Mouse (Mus musculus): ENCODE data around the gene Socs3.
A peak's percentile ranks its signal among the peaks of the same experiment; 100 is the strongest.

Socs3 gene

DNA sequence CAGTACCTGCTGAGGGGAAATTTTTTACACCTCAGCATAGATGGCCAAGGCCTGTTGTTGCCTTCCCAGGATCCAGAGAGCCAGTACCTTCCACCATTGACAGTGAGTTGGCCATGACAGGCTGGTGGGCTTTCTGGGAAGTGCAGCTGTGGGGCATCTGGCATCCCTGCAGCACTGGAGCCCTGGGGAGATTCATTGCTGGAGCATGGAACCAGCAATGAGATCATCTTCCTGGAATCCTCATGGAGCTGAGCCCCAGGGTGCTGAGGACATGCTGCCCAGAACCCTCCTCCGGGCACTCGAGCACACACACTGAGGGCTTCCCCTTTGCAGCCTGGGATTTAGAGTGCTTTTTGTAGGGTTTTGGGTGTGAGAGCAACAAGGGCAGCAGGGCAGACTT lies 25.4 kb upstream of the Socs3 start:
- no peak for DNase-seq (ENCODE audit: low spot score)

DNA sequence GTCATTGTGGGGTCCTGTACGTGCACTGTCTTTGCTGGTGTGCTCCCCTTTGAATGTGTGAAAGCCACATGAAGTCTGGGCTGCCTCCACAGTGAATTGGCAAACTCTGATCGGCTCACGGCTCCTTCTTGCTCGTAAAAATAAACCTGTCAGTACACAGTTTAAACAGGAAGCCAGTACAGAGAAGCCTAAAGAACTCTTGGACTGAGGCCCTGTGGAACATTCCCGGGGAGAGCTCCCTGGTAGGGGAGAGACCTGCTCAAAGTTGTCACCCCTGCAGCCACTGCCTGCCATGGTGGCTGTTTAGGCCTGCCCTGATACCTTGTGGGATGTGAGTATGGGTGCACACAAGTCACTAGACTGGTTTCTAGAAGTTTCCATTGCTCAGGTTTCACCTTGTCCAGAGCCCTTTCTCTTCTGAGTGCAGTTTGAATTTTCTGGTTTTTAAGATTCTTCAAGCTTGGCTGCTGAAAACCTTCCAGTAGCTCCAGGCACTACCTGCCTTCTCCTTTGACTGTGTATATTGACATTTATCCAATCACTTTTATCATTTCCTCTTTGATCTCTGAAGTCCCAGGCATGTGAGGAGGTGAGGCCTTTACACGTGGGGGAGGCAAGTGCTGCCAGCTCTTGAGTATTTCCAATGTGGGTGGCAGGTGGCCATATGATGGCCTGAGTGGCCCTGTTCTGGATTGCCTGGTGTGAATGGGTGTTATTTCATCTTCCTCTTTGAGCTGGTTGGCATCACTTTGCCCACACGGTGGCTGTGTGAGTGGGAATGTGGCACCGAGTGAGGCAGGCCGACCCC lies 24.6 kb upstream of the Socs3 start:
- DNase-seq (ENCODE audit: low spot score): no peak

DNA sequence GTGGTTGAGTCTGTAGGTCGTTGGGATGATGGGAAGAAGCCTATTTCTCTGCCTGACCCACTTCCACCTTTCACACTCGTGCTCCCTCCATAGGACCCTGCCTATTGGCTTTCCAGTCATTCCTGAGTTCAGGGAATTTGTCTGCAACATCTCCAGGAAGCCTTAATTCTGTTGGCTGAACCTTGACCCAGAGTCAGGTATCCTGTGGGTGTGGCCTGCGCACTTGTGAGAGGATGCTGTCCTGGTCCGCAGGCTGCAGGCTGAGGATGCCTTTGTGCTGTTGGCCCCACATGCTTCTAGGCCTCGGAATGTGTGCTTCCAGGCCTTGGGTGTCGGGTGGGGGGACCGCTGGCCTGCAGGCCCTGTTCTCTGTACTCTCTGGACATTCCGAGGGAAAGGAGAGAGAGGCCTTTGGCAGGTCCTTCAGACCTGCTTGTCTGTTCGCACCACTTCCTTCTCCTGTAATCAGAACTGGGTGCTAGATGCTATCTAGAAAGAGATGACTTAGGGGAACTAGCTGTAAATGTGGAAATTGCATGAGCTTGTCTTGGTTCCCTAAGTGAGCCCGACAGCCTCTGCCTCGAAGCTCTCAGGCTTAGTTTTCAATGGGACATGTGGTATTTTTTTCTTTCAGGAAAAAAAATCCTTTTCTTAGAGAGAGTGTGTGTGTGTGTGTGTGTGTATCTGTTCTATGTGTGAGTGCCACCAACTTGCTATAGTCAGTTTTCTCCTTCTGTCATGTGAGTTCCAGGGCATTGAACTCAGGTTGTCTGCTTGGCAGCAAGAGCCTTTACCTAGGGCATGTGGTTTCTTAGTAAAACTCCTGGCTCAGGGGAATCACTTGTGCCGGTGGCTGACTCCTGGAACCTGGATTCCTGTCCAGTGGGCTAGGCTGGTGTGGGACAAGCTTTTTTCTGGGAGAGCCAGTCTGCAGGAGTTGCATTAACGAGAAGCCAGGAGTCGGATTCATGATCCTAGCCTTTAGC lies 23.6 kb upstream of the Socs3 start:
- no peak for DNase-seq (ENCODE audit: low spot score)

DNA sequence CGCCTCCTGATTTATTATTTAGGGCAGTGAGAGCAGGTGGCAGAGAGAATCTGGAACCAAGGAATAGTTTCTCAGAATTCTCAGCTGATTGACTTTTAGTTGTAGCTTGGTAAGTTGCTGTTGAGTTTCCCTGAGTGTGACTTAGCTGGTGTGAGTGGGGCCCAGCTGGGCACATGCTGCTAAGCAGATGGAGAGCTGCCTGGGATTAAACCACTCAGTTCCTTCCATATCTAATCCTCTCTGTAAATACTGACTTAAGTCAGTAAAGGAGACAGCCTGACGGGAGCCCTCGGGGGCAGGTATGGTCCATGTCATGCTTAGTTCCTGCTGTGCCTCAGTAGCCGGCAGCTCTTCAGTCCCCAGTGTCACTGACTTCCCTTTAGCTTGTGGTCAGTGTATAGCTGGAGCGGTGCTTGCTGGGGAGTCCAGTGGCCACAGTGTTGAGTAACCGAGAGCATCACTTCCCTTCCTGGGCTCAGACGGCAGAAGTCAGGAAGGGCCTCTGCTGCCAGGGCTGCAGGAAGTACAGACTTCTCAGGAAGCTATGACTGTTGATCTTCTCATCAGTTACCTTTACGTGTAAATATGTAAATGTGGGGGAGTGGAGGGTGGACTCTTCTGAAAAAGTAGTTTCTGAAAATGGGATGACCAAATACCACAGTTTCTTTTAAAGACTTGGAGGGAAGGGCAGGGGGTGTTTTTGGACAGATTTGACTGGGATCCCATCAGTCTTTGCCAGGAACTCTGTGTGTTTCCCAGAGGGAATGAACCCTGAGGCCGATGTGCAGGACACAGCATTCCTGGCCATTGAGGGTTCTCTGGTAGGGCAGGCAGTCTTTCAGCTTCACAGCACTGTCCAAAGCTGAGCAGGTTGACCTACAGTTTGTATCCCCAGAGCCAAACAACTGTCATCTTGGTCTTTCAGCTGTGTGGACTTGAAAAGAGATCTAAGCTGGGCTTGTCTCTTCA lies 21.9 kb upstream of the Socs3 start:
- DNase-seq (ENCODE audit: low spot score): no peak

DNA sequence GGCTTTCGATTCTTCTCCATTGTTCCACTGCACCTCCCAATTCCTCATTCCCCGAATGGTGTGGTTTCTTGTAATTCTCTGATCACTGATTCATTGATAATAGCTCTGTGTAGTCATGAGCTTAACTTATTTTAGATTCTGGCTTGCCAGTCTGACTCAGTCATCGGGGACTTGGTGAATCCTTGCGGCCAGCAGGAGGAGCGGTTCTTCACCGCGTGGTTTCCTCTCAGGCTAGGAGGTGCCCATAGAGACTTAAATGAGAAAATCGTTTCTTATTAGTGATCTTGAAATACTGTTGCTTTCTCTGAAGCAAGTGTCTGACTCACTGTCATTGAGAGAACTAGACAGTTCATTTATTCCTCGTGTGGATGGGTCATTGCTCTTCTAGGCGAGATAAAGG lies 20.1 kb upstream of the Socs3 start:
- DNase-seq (ENCODE audit: low spot score): peak; percentile 57

DNA sequence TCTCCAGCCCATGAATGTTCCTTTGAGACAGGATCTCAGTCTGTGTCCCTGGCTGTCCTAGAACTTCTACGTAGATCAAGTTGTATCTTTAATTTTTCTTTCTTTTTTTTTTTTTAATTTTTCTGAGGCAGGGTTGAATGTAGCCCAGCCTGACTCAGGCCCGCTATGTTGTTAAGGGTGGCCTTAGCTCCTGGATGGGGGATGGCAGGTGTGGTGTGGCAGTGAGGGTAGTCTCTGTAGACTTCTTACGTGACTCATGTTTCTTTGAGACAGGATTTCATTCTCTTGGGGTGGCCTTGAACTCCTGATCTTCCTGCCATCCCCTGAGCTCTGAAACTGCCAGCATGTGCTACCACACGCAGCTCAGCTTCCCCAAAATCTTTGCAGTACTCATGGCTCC lies 19.4 kb upstream of the Socs3 start:
- DNase-seq (ENCODE audit: low spot score): no peak

DNA sequence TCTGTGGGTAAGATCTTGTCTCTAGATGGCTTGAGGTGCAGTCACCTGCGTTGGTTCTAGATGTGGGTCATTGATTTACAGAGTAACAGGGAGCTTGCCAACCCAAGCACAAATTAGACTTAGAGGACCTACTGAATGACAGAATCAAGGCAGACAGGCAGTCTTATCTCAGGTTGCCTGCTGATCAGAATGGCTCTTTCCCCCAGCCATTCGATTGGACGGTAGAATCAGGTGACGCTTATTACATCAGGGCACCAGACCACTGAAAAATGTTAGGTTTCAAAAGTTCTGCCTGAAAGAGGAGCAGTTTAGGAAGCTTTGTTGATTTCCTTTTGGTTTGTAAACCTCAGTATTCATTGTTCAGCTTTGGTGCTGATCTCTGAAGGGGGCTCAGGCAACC lies 18.1 kb upstream of the Socs3 start:
- DNase-seq (ENCODE audit: low spot score): peak; percentile 80

DNA sequence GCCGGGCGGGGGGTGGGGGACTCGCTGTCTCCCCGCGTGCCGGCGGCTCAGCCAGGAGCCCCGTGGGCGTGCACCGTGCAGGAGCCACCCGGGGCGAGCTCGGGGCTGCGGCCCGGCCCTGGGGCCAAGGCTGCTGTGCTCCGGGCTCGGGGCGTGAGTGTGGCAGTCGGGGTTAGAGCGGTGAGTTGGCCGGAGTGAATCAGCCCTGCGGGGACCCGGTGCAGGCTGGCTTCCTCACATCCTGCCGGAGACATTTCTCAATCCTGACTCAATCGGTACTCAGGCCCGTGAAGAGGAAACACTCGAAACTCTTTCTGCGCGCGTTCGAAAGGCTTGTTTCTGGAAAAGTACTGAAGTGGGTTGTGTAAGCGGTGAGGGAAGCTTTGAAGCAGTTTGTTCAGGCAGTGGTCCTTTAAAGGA lies 17.2 kb upstream of the Socs3 start:
- DNase-seq (ENCODE audit: low spot score): peak; percentile 41

DNA sequence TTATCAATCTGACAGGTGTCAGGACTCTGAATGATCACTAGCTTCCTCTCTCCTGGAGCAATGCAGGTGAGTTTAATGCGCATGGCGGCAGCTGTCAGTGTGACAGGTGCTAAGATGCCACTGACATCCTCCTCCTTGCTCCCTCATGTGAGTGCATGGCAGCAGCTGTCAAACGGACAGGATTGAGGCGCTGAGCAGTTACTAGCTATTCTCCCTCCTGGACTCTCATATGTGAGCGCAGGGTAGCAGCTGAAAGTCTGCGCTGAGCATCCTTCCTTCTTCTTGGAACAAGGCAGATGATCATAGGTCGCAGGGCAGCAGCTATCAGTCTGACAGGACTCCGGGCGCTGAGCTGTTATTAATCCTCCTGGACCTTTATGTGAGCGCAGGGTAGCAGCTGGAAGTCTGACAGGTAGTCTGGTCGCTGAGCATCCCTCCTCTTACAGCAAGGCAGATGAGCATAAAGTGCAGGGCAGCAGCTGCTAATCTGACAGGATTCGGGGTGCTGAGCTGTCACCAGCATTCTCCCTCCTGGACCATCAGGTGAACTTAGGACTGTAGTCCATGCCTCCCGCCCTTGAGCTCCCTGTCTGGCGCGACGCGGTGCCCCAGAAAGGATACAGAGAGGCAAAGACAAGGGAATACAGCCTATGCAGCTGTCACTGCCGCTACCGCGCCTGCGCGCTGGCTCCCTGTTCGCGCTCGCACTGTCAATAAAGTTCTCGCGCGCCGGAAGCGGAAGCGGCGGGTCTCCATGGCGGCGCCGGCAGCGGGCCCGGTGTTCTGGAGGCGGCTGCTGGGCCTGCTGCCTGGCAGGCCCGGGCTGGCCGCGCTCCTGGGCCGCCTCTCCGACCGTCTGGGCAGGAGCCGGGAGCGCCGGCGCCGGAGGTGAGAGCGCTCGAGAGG lies 16.5 kb upstream of the Socs3 start, which contains the start of gene Pgs1:
Gene Pgs1, plus strand, starts transcription at position 167 of the 906 bp plus-strand sequence.
- peak; percentile 84 for DNase-seq (ENCODE audit: low spot score)

DNA sequence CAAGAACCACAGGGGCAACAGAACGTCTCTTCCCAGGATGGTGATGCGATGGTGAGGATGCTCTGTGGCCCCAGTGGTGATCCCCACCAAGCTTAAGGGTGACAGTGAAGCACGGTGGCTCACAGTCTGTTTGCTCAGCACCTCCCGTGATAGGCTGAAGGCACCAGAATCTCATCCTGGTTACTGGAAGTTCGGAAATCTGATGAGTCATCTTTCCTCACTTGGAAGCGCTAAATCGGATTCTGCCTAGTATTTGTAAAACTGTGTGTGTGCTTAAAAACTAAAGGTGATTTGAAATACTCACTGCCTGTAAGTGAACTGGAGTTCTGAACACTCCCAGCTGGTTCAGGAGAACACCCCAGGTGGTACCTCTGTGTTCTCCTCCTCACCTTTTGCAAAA lies 13.9 kb upstream of the Socs3 start:
- no peak for DNase-seq (ENCODE audit: low spot score)

DNA sequence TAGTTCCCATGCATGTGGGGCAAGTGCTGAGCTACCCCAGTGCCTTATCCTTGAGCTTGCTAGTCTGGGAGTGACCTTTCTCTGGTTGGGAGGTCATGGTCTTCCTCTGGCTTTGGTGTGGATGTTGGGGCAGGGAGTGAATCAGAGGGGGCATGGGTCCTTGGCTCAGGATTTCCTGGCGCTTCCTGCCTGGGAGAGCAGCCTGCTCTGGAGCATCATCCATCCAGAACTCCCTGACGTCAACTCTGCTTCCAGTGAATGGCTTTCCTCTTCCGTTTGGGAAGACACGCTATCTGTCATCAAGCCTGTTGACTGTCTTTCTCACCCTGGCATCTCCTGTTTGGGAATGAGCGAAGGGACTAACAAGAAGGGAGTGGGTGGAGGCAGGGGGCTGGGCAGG lies 12.6 kb upstream of the Socs3 start:
- no peak for DNase-seq (ENCODE audit: low spot score)

DNA sequence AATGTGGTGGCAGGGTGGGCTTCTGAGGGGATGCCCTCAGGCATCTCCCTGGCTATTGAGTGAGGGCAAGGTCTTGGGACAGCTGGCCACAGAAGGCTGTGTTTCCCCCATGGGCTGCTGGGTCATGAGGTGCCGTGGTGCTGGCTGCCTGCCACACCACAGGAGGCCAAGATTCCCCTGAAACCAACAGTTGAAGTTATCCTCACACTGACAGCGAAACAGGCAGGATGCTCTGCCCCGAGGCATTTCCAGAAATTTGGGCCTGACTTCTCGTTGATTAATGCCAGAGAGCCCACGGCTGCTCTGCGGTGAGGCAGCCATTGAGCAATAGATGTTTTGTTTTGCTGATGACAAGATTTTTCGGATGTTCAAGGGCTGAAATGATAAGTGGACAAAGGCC lies 9.5 kb upstream of the Socs3 start:
- DNase-seq (ENCODE audit: low spot score): no peak

DNA sequence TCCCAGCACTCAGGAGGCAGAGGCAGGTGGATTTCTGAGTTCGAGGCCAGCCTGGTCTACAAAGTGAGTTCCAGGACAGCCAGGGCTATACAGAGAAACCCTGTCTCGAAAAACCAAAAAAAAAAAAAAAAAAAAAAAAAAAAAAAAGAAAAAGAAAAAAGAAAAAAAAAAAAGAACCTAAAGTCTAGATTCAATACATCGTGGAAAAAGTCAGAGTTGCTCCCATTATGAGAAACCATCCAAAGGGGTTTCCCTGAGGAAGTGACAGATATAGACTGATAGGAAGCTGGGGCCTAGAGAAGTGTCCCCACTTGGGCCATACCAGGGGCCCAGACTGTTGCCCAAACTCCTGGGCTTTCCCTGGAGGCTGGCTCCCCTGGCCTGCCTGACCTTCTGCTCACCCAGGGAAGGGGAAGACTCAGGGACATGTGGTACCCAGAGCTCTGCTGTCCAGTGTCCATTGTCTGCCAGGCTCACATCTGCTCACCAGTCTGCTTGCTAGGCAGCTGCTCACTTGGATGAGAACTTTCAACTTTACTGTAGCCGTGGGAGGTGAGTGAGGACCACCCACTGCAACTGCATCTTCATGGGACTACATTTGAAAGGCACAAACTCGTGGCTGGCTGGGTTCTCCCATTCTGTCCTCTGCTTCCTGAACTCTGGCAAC lies 8.0 kb upstream of the Socs3 start:
- no peak for DNase-seq (ENCODE audit: low spot score)

DNA sequence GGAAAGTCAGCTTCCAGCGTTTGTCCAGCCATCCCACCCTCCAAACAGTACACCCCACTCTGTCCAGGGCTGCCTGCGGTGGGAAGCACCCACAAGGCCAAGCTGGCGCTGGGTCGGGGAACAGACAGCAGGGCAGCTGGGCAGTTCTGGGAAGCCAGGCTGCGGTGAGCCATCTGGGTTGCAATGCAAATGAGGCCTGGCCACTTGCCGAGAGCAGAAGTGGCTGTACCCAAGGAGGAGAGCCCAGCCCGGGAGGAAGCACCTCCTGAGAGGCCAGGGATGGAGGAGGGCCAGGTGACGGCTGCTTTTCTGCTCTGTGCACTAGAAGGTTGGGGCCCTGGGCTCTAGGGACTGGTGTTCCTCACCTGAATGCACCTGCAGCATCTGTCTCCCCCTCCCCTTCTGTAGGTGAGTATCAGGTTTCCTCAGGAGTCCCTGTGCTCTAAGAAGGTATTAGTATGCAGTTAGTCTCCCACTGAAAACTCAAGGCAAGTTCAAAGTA lies 6.3 kb upstream of the Socs3 start:
- no peak for DNase-seq (ENCODE audit: low spot score)

DNA sequence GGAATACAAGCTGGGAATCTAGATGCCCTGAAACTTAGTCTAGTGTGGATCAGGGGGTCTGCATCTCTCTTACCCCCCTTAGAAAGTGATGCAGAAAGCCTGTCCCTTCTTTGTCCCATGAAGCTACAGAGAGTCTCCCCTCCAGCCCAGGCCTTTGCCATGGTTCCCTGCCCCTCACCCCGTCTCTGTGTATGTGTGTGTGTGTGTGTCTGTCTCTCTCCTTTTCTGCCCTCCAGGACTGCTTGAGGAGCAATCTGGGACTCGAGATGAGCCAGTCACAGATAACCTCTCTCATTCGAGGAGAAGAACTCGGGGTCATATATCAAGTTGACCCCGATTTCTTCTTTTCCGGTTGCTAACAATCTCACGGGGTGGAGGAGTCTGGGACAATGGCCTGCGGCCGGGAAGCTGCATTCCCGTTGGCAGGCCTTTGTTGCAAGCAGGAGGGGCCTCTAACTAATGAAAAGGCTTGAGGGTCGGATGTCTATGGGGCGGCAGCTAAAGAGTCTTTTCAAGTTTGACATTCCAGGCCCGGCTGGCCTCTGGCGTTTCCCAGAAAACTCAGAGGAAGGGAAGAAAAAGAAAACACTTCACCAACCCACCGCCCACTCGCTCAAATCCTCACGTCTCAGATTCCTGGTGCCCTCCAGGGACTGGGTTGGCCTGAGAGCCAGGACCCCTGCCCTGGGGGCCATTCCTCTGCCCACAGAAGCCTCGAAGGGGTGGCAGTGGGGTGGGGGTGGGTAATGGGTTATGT lies 5.5 kb upstream of the Socs3 start:
- DNase-seq (ENCODE audit: low spot score): no peak

DNA sequence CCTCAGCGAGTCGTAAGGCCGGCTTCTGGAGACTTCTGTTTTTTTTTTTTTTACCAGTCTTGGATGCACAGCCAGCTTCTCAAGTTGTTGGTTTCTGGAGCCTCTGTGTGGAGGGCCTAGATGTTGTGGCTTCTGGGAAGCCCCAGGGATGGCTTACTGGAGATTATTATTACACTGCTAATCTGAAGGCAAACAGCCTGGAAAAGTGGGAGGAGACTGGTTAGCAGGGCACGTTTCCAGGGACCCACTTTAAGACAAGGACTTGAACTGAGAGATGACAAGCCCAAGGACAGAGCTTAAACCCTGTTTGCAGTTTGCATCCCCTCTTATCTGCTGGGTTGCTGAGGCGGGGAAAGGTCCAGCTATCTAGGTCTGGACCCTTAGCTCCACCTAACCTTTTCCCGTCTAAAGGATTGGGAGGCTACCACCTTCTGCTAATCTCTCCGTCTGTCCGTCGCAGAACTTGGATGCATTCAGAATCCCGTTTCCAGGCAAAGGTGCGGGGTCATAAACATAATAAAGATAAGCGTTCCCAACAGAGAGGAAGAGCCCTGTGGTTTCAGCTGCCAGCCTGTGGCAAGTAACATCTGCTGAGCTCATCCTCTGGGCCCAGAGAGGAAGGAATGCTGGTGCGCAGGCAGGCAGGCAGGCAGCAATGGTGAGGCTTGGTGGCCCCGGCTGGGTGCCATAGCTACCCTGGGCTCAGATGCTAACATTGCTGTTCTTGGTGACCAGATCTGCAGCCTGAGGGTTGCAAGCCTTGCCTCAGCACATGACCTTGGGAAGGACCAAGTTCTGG lies 4.7 kb upstream of the Socs3 start:
- DNase-seq (ENCODE audit: low spot score): no peak

DNA sequence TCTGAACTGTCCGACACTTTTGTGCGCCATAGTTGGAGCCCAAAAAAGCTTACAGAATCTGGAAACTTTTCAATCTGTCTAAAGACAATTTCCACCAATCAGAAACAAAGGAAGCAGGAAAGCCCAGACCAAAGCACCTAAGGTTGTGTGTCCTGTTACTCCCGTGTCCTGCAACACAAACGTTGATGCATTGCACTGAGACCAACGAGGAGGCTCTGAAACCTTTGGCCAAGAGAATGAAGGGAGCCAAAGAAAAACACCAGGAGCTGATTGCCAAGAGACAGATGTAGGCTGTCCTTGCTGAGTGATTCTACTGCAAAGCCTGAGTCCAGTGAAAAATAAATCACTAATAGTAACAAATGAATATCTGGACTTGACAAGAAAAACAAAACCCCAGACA lies 3.7 kb upstream of the Socs3 start:
- no peak for DNase-seq (ENCODE audit: low spot score)
